Mouse (Mus musculus) ES-Bruce4 (cell line): ENCODE results near the gene 2700097O09Rik.

Source experiments
- CTCF ChIP-seq: IDR thresholded peaks from one replicate; pipeline ENCODE4 v1.8.1; 2011; ENCODE audit warnings: low read depth, low read length
- EP300 ChIP-seq: IDR thresholded peaks from 2 replicates; pipeline ENCODE4 v1.6.1; 2011; ENCODE audit warnings: low read depth, low read length; ENCODE audit not compliant: insufficient read depth

DNA sequence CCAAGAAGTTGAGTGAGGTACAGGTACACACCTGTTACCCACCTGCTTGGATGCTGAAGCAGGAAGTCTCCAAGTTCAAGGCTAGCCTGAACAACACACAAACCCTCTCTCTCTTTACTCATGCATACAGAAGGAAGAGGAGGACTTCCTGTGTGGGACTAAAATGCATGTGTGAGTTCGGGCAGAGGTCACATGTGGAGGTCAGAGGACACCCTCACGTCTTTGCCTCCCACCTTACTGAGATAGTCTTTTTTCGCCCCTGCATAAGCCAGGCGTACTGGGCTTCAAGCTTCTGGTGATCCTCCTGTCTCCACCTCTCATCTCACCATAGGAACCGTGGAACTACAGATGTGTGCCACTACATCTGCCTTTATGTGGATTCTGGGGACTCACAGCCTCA, 81.5 kb downstream of the 2700097O09Rik start:
- TF ChIP-seq EP300 (no peak), CTCF (no peak)
